Mouse (Mus musculus) right cerebral cortex, postnatal 14 days (tissue): ENCODE measurements at regions not wholly inside any gene's neighbourhood (a gene's known extent, or its start where the extent isn't known, plus 50 kb on each side); places are given as distances from the start of the nearest gene placed in this dataset.

Experiments
- DNase-seq: peaks from one replicate; pipeline ENCODE4 v3.0.0; 2022

- DNase-seq = no peak
These were observed 967.4 kb upstream of the Epha7 start for GRCm38 (mm10) chr4:27845521-27845920.

GRCm38 (mm10) chr4:27846106-27846622 is 966.8 kb upstream of the Epha7 start:
- no peak for DNase-seq

GRCm38 (mm10) chr4:27856086-27856485 is 956.8 kb upstream of the Epha7 start:
- no peak for DNase-seq

GRCm38 (mm10) chr4:27887262-27887954 is 925.5 kb upstream of the Epha7 start:
- no peak for DNase-seq

GRCm38 (mm10) chr4:27896396-27896795 is 916.5 kb upstream of the Epha7 start:
- no peak for DNase-seq

GRCm38 (mm10) chr4:27945351-27945750 is 867.6 kb upstream of the Epha7 start:
- no peak for DNase-seq

GRCm38 (mm10) chr4:27945768-27946167 is 867.2 kb upstream of the Epha7 start:
- DNase-seq = no peak

GRCm38 (mm10) chr4:27949970-27950717 is 862.8 kb upstream of the Epha7 start:
- no peak for DNase-seq

- peak; percentile 39 for DNase-seq
These were observed 847.8 kb upstream of the Epha7 start for GRCm38 (mm10) chr4:27965046-27965681.

- no peak for DNase-seq
These were observed 842.4 kb upstream of the Epha7 start for GRCm38 (mm10) chr4:27970569-27970968.

- DNase-seq = no peak
These were observed 833.6 kb upstream of the Epha7 start for GRCm38 (mm10) chr4:27979210-27979771.

GRCm38 (mm10) chr4:27979781-27980180 is 833.1 kb upstream of the Epha7 start:
- DNase-seq = no peak

- no peak for DNase-seq
These were observed 831.6 kb upstream of the Epha7 start for GRCm38 (mm10) chr4:27981309-27981708.

GRCm38 (mm10) chr4:27987986-27988423 is 824.9 kb upstream of the Epha7 start:
- DNase-seq = no peak

GRCm38 (mm10) chr4:27994411-27994810 is 818.5 kb upstream of the Epha7 start:
- DNase-seq = no peak

GRCm38 (mm10) chr4:28001818-28002476 is 811.0 kb upstream of the Epha7 start:
- no peak for DNase-seq
